Mouse (Mus musculus) c-Kit-positive CD71-positive TER-119-negative erythroid progenitor cells, embryonic 14.5 days (primary cell): Measurements from ENCODE around the gene Galntl6.
"Not testable (repeated sequence)": the region's sequence is repeated elsewhere in the genome, so short reads cannot be mapped to it uniquely, and the experiment has no call there.

Source experiments
- DNase-seq: peaks from one replicate; pipeline ENCODE4 v3.0.0-alpha.2; 2013; ENCODE audit warnings: low read depth

Gene Galntl6

GRCm38 (mm10) chr8:57765726-57766351, 1146.6 kb downstream of the Galntl6 start:
- no peak for DNase-seq

DNA sequence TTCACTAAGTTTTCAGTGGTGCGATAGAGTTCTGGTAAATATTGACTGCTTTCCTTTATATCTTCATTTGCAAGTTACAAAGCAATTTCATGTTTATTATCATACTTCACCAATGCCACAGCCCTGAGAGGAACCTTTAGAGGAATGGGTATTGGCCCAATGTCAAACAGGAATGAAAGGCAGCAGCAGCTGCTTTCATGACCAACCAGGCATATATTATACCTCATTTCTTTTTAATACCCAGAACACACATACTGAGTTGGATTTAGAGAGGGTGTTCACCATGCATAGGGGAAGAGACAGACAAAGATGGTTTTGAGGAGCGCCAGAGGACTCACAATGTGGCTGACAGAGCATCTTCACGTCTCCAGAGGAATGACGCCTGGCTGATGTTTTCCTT, 1147.2 kb downstream of the Galntl6 start:
- DNase-seq, result no peak

GRCm38 (mm10) chr8:57762622-57763021, 1149.8 kb downstream of the Galntl6 start:
- DNase-seq, result not testable (repeated sequence)

GRCm38 (mm10) chr8:57760921-57761320, 1151.5 kb downstream of the Galntl6 start:
- no peak for DNase-seq

DNA sequence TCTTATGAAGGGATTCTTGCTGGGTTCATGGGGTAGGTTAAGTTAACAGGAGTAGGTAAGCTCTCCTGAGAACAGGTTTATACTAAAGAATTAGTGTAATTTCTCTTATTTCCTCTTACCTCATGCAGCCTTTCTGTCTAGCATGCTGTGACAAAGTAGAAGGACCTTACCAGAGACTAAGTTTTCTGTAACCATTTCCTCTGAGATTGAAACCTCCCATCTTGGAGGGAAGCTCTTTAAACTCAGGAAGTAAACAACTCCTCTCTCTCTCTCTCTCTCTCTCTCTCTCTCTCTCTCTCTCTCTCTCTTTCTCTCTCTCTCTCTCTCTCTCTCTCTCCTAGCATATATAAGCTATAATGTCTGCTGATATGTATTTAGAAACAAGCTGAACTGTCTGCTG, 1153.6 kb downstream of the Galntl6 start:
- no peak for DNase-seq

- no peak for DNase-seq
Observed at GRCm38 (mm10) chr8:57757476-57757875, 1155.0 kb downstream of the Galntl6 start.

DNA sequence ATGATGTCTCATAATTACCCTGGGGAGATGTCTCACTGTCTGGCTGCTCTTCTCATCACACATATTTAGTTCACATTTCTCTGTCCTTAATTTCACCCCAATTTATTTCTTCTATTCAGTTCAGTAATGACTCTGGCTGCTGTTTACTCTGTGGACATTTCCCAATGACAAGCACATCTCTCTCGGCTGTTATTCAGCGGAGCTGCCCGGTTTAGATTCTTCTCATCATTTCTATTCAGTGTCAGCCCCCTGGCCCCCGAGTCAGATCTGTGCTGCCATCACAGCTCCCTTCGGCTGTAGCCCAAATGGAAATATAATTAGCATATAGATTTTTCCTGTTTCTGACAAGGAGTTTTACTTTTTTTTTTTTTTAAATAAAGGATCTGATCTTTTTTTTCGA, 1158.4 kb downstream of the Galntl6 start:
- no peak for DNase-seq

GRCm38 (mm10) chr8:57743636-57744035, 1168.8 kb downstream of the Galntl6 start:
- DNase-seq, result no peak

GRCm38 (mm10) chr8:57741983-57742382, 1170.5 kb downstream of the Galntl6 start:
- DNase-seq, result no peak

DNA sequence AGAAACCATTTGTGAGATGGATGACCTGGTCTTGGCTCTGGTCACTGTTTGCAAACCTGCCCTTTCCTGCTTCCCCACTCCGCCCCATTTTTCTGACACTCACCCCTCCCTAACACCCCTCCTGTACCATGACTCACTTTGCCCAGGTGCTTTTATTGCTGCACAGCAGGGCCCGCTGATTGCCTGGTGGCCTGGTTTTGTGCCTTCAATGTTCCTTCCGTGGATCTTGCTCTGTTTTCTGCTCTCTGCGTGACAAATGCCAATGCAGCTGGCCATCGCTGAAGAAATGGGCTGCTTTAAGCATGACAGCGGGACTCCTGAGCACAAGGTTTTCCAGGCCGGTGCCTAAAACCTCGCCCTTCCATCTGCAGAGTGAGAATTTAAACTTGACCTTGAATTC, 1171.1 kb downstream of the Galntl6 start:
- no peak for DNase-seq

DNA sequence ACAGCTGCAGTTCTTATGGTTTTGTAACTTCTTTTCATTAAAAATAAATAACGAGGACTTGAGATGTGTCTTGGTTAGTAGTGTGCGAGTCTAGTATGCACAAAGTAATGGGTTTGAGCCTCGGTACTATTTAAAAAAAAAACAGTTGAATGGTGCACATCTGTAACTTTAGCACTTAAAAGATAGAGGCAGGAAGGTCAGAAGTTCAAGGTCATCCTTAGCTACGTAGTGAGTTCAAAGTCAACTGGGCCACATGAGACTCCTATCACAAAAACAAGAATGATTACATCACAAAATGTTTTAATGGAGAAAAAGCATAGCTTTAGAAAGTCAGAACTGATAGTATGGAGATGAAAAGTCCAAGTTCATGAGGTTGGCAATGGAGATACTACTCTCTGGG, 1175.2 kb downstream of the Galntl6 start:
- no peak for DNase-seq

GRCm38 (mm10) chr8:57732795-57733194, 1179.6 kb downstream of the Galntl6 start:
- no peak for DNase-seq

DNA sequence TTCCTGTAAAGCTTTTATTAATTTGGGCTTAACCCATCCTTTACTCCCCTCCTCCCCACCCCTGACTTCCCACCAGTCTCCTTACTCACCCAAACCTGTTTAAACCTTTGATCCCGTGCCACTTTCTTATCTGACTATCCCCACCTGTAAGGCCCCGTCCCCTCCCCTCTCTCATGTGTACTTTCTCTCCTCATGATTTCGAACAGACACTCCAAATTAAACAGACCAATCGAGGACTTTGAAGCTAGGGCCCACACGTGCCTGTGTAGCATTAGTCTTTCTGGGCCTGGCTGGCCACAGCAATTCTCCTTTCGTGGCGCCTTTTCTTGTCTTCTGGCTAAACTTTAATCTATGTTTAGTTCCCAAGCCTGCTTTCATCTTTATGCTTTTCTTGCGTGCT, 1180.8 kb downstream of the Galntl6 start:
- DNase-seq, result no peak

DNA sequence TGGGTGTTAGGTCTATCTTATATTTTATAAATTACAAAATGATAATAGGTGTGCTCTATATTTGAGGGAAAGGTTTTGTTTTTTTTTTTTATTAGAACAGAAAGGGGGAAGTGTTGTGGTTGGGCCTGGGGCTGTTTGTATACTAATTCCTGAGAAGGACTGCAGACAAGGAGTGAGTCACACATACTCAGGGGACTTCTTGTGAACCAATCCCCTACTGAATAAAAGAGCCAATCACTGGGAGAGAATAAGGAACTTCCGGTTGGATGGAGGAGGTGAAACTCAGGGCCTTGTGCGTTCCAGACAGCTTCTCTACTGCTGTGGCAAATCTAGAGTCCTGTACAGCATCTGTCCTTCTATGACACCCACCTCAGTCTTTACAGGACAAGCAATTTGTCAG, 1184.2 kb downstream of the Galntl6 start:
- DNase-seq, result no peak

DNA sequence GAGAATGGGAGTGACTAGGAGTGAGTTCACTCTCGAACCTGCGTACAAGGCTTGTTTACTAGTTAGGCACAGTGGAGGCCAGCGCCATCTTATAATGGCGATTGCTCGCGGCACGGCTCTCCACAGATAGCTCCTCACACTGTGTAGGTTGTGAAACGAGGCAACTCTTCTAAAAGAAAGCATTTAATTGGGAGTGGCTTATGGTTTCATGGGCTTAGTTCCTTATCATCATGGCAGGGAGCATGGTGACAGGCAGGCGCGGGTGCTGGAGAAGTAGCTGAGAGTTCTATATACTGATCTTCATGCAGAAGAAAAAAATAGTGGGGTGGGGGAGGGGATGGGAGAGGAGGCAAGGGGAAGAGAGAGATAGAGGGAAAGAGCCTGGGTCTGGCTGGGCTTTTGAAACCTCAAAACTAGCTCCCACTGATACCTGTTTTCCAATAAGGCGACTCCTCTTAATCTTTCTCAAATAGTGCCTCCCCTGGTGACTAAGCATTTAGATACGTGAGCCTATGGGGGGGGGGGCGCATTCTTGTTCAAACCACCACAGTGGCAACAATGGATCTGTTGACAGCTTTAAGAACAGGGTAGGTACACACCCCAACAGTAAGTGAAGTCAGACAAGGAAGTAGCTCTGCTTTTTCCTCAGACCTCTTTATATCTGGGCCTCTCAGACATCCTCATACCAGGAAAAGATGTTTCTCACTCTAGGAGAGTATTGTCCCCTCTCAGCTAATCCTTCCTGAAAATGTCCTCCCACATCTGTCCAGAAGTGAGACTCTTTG, 1187.4 kb downstream of the Galntl6 start:
- no peak for DNase-seq
